Mouse (Mus musculus): Measurements from ENCODE around the gene Ccdc141. TPM values are rescaled to one million over a fixed set of nuclear protein-coding genes. Genes with fewer than 3 reads are reported as not detected.
"Not testable (repeated sequence)": the region's sequence is repeated elsewhere in the genome, so short reads cannot be mapped to it uniquely, and the experiment has no call there.

Ccdc141 gene
- polyA plus RNA-seq, 1 experiment from 2014 or later: 18.4 TPM

- no peak for ATAC-seq (ENCODE audit: low FRiP score, low read depth)
- Histone ChIP-seq H3K27ac (no peak overlapping the region), H3K9ac (no peak overlapping the region), H3K27me3 (no peaks in the 10 kb centered on the region), H3K36me3 (no peaks in the 10 kb centered on the region), H3K9me3 (no peaks in the 10 kb centered on the region), H3K4me1 (no peaks in the 10 kb centered on the region), H3K4me3 (no peak overlapping the region), H3K4me2 (replicated peaks) (no peak overlapping the region)
- WGBS: 81% methylated on average over 4 of the region's 4 CpGs
Observed at GRCm38 (mm10) chr2:77039281-77039680, 131.2 kb downstream of the Ccdc141 start.

- Histone ChIP-seq H3K4me3 (no peak overlapping the region), H3K27ac (no peak overlapping the region), H3K4me1 (no peaks in the 10 kb centered on the region), H3K27me3 (no peaks in the 10 kb centered on the region), H3K9ac (no peak overlapping the region), H3K9me3 (no peaks in the 10 kb centered on the region), H3K4me2 (replicated peaks) (no peak overlapping the region), H3K36me3 (no peaks in the 10 kb centered on the region)
- no peak for ATAC-seq (ENCODE audit: low FRiP score, low read depth)
- 81% methylated on average over 10 of the region's 10 CpGs for WGBS
Observed at GRCm38 (mm10) chr2:77037211-77037610, 133.2 kb downstream of the Ccdc141 start.

GRCm38 (mm10) chr2:77034112-77034511, 136.3 kb downstream of the Ccdc141 start:
- H3K27me3 ChIP-seq: no peaks in the 10 kb centered on the region
- no peaks in the 10 kb centered on the region for H3K36me3 ChIP-seq
- H3K4me3 ChIP-seq: no peak overlapping the region
- no peak for ATAC-seq (ENCODE audit: low FRiP score, low read depth)
- H3K4me2 ChIP-seq (replicated peaks): no peak overlapping the region
- no peak overlapping the region for H3K9ac ChIP-seq
- WGBS: 72% methylated on average over 4 of the region's 4 CpGs
- no peaks in the 10 kb centered on the region for H3K4me1 ChIP-seq
- no peaks in the 10 kb centered on the region for H3K9me3 ChIP-seq
- H3K27ac ChIP-seq: no peak overlapping the region

- H3K36me3 ChIP-seq: no peaks in the 10 kb centered on the region
- H3K4me3 ChIP-seq: no peak overlapping the region
- H3K27me3 ChIP-seq: no peaks in the 10 kb centered on the region
- H3K4me2 ChIP-seq (replicated peaks): no peak overlapping the region
- no peaks in the 10 kb centered on the region for H3K4me1 ChIP-seq
- H3K9me3 ChIP-seq: no peaks in the 10 kb centered on the region
- ATAC-seq (ENCODE audit: low FRiP score, low read depth): peak; percentile 69
- no peak overlapping the region for H3K9ac ChIP-seq
- WGBS: 68% methylated on average over 13 of the region's 13 CpGs
- H3K27ac ChIP-seq: no peak overlapping the region
Observed at GRCm38 (mm10) chr2:77033322-77034060, 136.9 kb downstream of the Ccdc141 start.

GRCm38 (mm10) chr2:77020649-77021048, 149.8 kb downstream of the Ccdc141 start:
- Histone ChIP-seq H3K27me3 (no peaks in the 10 kb centered on the region), H3K4me3 (no peak overlapping the region), H3K9me3 (no peaks in the 10 kb centered on the region), H3K9ac (no peak overlapping the region), H3K27ac (no peak overlapping the region), H3K4me1 (no peaks in the 10 kb centered on the region), H3K4me2 (replicated peaks) (no peak overlapping the region), H3K36me3 (no peaks in the 10 kb centered on the region)
- ATAC-seq (ENCODE audit: low FRiP score, low read depth): no peak
- WGBS: 82% methylated on average over 2 of the region's 2 CpGs

GRCm38 (mm10) chr2:77017735-77018134, 152.7 kb downstream of the Ccdc141 start:
- Histone ChIP-seq H3K4me1 (no peaks in the 10 kb centered on the region), H3K9ac (no peak overlapping the region), H3K27ac (no peak overlapping the region), H3K4me2 (replicated peaks) (no peak overlapping the region), H3K9me3 (no peaks in the 10 kb centered on the region), H3K36me3 (no peaks in the 10 kb centered on the region), H3K27me3 (no peaks in the 10 kb centered on the region), H3K4me3 (no peak overlapping the region)
- no peak for ATAC-seq (ENCODE audit: low FRiP score, low read depth)
- WGBS: 63% methylated on average over 4 of the region's 4 CpGs

GRCm38 (mm10) chr2:77013449-77013848, 157.0 kb downstream of the Ccdc141 start:
- H3K4me3 ChIP-seq: not testable (repeated sequence)
- 78% methylated on average over 6 of the region's 6 CpGs for WGBS

GRCm38 (mm10) chr2:77011981-77012380, 158.5 kb downstream of the Ccdc141 start:
- ATAC-seq (ENCODE audit: low FRiP score, low read depth): no peak
- no peaks in the 10 kb centered on the region for H3K27me3 ChIP-seq
- no peak overlapping the region for H3K4me3 ChIP-seq
- WGBS: 65% methylated on average over 5 of the region's 5 CpGs
- no peak overlapping the region for H3K9ac ChIP-seq
- H3K9me3 ChIP-seq: no peaks in the 10 kb centered on the region
- H3K4me2 ChIP-seq (replicated peaks): no peak overlapping the region
- H3K36me3 ChIP-seq: no peaks in the 10 kb centered on the region
- H3K4me1 ChIP-seq: no peaks in the 10 kb centered on the region
- no peak overlapping the region for H3K27ac ChIP-seq

More at GRCm38 (mm10) chr2:77013449-77013848, 157.0 kb downstream of the Ccdc141 start:
- not testable (repeated sequence) for H3K9ac ChIP-seq; H3K4me2 ChIP-seq (replicated peaks); H3K4me1 ChIP-seq; H3K9me3 ChIP-seq; ATAC-seq (ENCODE audit: low FRiP score, low read depth); H3K27ac ChIP-seq; H3K36me3 ChIP-seq; H3K27me3 ChIP-seq

- Histone ChIP-seq H3K36me3 (no peaks in the 10 kb centered on the region), H3K27ac (no peak overlapping the region), H3K27me3 (no peaks in the 10 kb centered on the region), H3K9me3 (no peaks in the 10 kb centered on the region), H3K9ac (no peak overlapping the region), H3K4me2 (replicated peaks) (no peak overlapping the region), H3K4me3 (no peak overlapping the region), H3K4me1 (no peaks in the 10 kb centered on the region)
- 76% methylated on average over 7 of the region's 7 CpGs for WGBS
- ATAC-seq (ENCODE audit: low FRiP score, low read depth): no peak
Observed at GRCm38 (mm10) chr2:77007015-77007414, 163.4 kb downstream of the Ccdc141 start.

- H3K4me1 ChIP-seq: no peaks in the 10 kb centered on the region
- no peak overlapping the region for H3K27ac ChIP-seq
- no peaks in the 10 kb centered on the region for H3K36me3 ChIP-seq
- H3K9ac ChIP-seq: no peak overlapping the region
- H3K9me3 ChIP-seq: no peaks in the 10 kb centered on the region
- 65% methylated on average over 2 of the region's 2 CpGs for WGBS
- no peak overlapping the region for H3K4me2 ChIP-seq (replicated peaks)
- H3K27me3 ChIP-seq: no peaks in the 10 kb centered on the region
- ATAC-seq (ENCODE audit: low FRiP score, low read depth): no peak
- H3K4me3 ChIP-seq: no peak overlapping the region
Observed at GRCm38 (mm10) chr2:77003148-77003547, 167.3 kb downstream of the Ccdc141 start.

- WGBS: 58% methylated on average over 5 of the region's 5 CpGs
- Histone ChIP-seq H3K27ac (no peak overlapping the region), H3K9me3 (no peaks in the 10 kb centered on the region), H3K4me2 (replicated peaks) (no peak overlapping the region), H3K4me1 (no peaks in the 10 kb centered on the region), H3K27me3 (no peaks in the 10 kb centered on the region), H3K4me3 (no peak overlapping the region), H3K36me3 (no peaks in the 10 kb centered on the region), H3K9ac (no peak overlapping the region)
- no peak for ATAC-seq (ENCODE audit: low FRiP score, low read depth)
Observed at GRCm38 (mm10) chr2:76998351-76998750, 172.1 kb downstream of the Ccdc141 start.

- Histone ChIP-seq H3K27me3 (no peaks in the 10 kb centered on the region), H3K4me1 (peaks cover 7% of the 10 kb centered on the region; the same call in 1 of the 2 replicates), H3K4me2 (replicated peaks) (no peak overlapping the region), H3K4me3 (no peak overlapping the region), H3K9ac (no peak overlapping the region), H3K9me3 (no peaks in the 10 kb centered on the region), H3K36me3 (no peaks in the 10 kb centered on the region), H3K27ac (peak overlapping the region; percentile 55; the same call in 1 of the 2 replicates)
- ATAC-seq (ENCODE audit: low FRiP score, low read depth): peak; percentile 83
- 25% methylated on average over 5 of the region's 5 CpGs for WGBS
Observed at GRCm38 (mm10) chr2:76992493-76993201, 177.8 kb downstream of the Ccdc141 start.
